Mouse (Mus musculus) myocyte (in vitro differentiated cells): ENCODE measurements at regions not wholly inside any gene's neighbourhood (a gene's known extent, or its start where the extent isn't known, plus 50 kb on each side); places are given as distances from the start of the nearest gene placed in this dataset.

Experiments used
- H3K27me3 ChIP-seq: one replicate; pipeline ENCODE4 v1.6.1; 2011; ENCODE audit not compliant: control insufficient read depth, insufficient read depth, insufficient read length
- H3K36me3 ChIP-seq: one replicate; pipeline ENCODE4 v1.6.1; 2011; ENCODE audit not compliant: control insufficient read depth, insufficient read depth
- H3K4me2 ChIP-seq: one replicate; pipeline ENCODE4 v1.6.1; 2011; ENCODE audit warnings: low read depth, control low read depth
- H3K4me3 ChIP-seq: one replicate; pipeline ENCODE4 v1.5.1; 2011; ENCODE audit warnings: mild to moderate bottlenecking, control low read depth, moderate library complexity
- H3K79me2 ChIP-seq: one replicate; pipeline ENCODE4 v1.6.1; 2011; ENCODE audit not compliant: control insufficient read depth, insufficient read depth
- H3ac ChIP-seq: one replicate; pipeline ENCODE4 v1.6.1; 2011; ENCODE audit not compliant: control insufficient read depth, insufficient read length
- CEBPB ChIP-seq: IDR thresholded peaks from 2 replicates; pipeline ENCODE4 v1.6.1; 2011; ENCODE audit warnings: mild to moderate bottlenecking, moderate library complexity; ENCODE audit not compliant: poor library complexity, insufficient read depth, severe bottlenecking
- E2F4 ChIP-seq: IDR thresholded peaks from one replicate; pipeline ENCODE4 v1.6.1; 2011; ENCODE audit warnings: mild to moderate bottlenecking, control low read depth, moderate library complexity; ENCODE audit not compliant: insufficient read depth
- MAX ChIP-seq: IDR thresholded peaks from one replicate; pipeline ENCODE4 v1.6.1; 2011; ENCODE audit warnings: low read depth, mild to moderate bottlenecking, control low read depth
- MYOD1 ChIP-seq, 3 experiments: IDR thresholded peaks; one replicate each; pipeline ENCODE4 v1.6.1; 2011; ENCODE audit warnings: control low read depth in 2 of 3, low read depth in 2 of 3, mild to moderate bottlenecking in 2 of 3, moderate library complexity in 1 of 3; ENCODE audit not compliant: insufficient read length in 2 of 3, control insufficient read depth in 1 of 3
- MYOG ChIP-seq, 3 experiments: IDR thresholded peaks; one replicate each; pipeline ENCODE4 v1.6.1; 2011; ENCODE audit warnings: control low read depth in 2 of 3, low read depth in 2 of 3, mild to moderate bottlenecking in 2 of 3; ENCODE audit not compliant: insufficient read length in 2 of 3, control insufficient read depth in 1 of 3, insufficient read depth in 1 of 3
- POLR2A ChIP-seq: IDR thresholded peaks from one replicate; pipeline ENCODE4 v1.6.1; 2011; ENCODE audit warnings: low read depth, mild to moderate bottlenecking, control low read depth, moderate library complexity; ENCODE audit not compliant: insufficient read length
- POLR2AphosphoS2 ChIP-seq: IDR thresholded peaks from one replicate; pipeline ENCODE4 v1.6.1; 2011; ENCODE audit warnings: low read depth, control low read depth; ENCODE audit not compliant: insufficient read length
- REST ChIP-seq: IDR thresholded peaks from one replicate; pipeline ENCODE4 v1.6.1; 2011; ENCODE audit warnings: mild to moderate bottlenecking, control low read depth, moderate library complexity; ENCODE audit not compliant: insufficient read depth, insufficient read length
- SRF ChIP-seq: IDR thresholded peaks from one replicate; pipeline ENCODE4 v1.6.1; 2011; ENCODE audit warnings: low read depth; ENCODE audit not compliant: control insufficient read depth, insufficient read length
- TCF12 ChIP-seq: IDR thresholded peaks from one replicate; pipeline ENCODE4 v1.6.1; 2011; ENCODE audit warnings: mild to moderate bottlenecking, control low read depth; ENCODE audit not compliant: poor library complexity, insufficient read depth, severe bottlenecking
- TCF3 ChIP-seq: IDR thresholded peaks from one replicate; pipeline ENCODE4 v1.6.1; 2011; ENCODE audit warnings: low read depth, control low read depth; ENCODE audit not compliant: insufficient read length
- USF1 ChIP-seq: IDR thresholded peaks from one replicate; pipeline ENCODE4 v1.6.1; 2011; ENCODE audit warnings: low read depth, mild to moderate bottlenecking, control low read depth, moderate library complexity

- H3K4me3 ChIP-seq: no peak overlapping the region
- TF ChIP-seq MYOD1 (IDR thresholded peaks at IDR 0.05; ENCODE audit: control insufficient read depth in 1 of 3, insufficient read length in 2 of 3, low read depth in 2 of 3): no peak
- no peak for TF ChIP-seq POLR2A
- TF ChIP-seq USF1: no peak
- no peak for TF ChIP-seq MYOG (IDR thresholded peaks at IDR 0.05; ENCODE audit: control insufficient read depth in 1 of 3, insufficient read depth in 1 of 3, insufficient read length in 2 of 3, low read depth in 2 of 3)
- no peaks in the 10 kb centered on the region for H3K79me2 ChIP-seq
- H3ac ChIP-seq: no peak overlapping the region
- H3K36me3 ChIP-seq: no peaks in the 10 kb centered on the region
- H3K27me3 ChIP-seq: no peaks in the 10 kb centered on the region
- H3K4me2 ChIP-seq: peak overlapping the region; percentile 6
Measured at GRCm38 (mm10) chr3:66400791-66401568, 104.3 kb upstream of the Veph1 start.

GRCm38 (mm10) chr3:66398214-66399150 is 101.8 kb upstream of the Veph1 start:
- Histone ChIP-seq H3ac (no peak overlapping the region), H3K4me2 (no peak overlapping the region), H3K36me3 (no peaks in the 10 kb centered on the region), H3K79me2 (no peaks in the 10 kb centered on the region), H3K4me3 (no peak overlapping the region), H3K27me3 (no peaks in the 10 kb centered on the region)
- TF ChIP-seq REST (no peak), POLR2A (no peak)

- Histone ChIP-seq H3K27me3 (no peaks in the 10 kb centered on the region), H3K36me3 (no peaks in the 10 kb centered on the region), H3K79me2 (no peaks in the 10 kb centered on the region), H3ac (no peak overlapping the region), H3K4me2 (no peak overlapping the region), H3K4me3 (no peak overlapping the region)
- TF ChIP-seq POLR2AphosphoS2: no peak
- TF ChIP-seq MYOD1 (IDR thresholded peaks at IDR 0.05; ENCODE audit: control insufficient read depth in 1 of 3, insufficient read length in 2 of 3, low read depth in 2 of 3): no peak
- TF ChIP-seq TCF3: no peak
- TF ChIP-seq REST: no peak
- no peak for TF ChIP-seq E2F4
- TF ChIP-seq CEBPB: no peak
- TF ChIP-seq POLR2A: no peak
- no peak for TF ChIP-seq MYOG (IDR thresholded peaks at IDR 0.05; ENCODE audit: control insufficient read depth in 1 of 3, insufficient read depth in 1 of 3, insufficient read length in 2 of 3, low read depth in 2 of 3)
- TF ChIP-seq USF1: no peak
- TF ChIP-seq MAX: no peak
- no peak for TF ChIP-seq TCF12
Measured at GRCm38 (mm10) chr3:66375088-66375910, 78.7 kb upstream of the Veph1 start.

- no peak overlapping the region for H3K4me3 ChIP-seq
- TF ChIP-seq MAX: no peak
- TF ChIP-seq SRF: no peak
- TF ChIP-seq E2F4: no peak
- TF ChIP-seq TCF3: no peak
- no peak for TF ChIP-seq MYOG (IDR thresholded peaks at IDR 0.05; ENCODE audit: control insufficient read depth in 1 of 3, insufficient read depth in 1 of 3, insufficient read length in 2 of 3, low read depth in 2 of 3)
- no peak for TF ChIP-seq USF1
- no peak for TF ChIP-seq TCF12
- no peak for TF ChIP-seq REST
- no peak for TF ChIP-seq MYOD1 (IDR thresholded peaks at IDR 0.05; ENCODE audit: control insufficient read depth in 1 of 3, insufficient read length in 2 of 3, low read depth in 2 of 3)
- H3K4me2 ChIP-seq: no peak overlapping the region
- no peak overlapping the region for H3ac ChIP-seq
- H3K79me2 ChIP-seq: no peaks in the 10 kb centered on the region
- no peaks in the 10 kb centered on the region for H3K36me3 ChIP-seq
- no peaks in the 10 kb centered on the region for H3K27me3 ChIP-seq
Measured at GRCm38 (mm10) chr3:66374603-66375002, 78.0 kb upstream of the Veph1 start.

GRCm38 (mm10) chr3:66373807-66374575 is 77.4 kb upstream of the Veph1 start:
- H3K36me3 ChIP-seq: no peaks in the 10 kb centered on the region
- no peak overlapping the region for H3ac ChIP-seq
- H3K27me3 ChIP-seq: no peaks in the 10 kb centered on the region
- H3K4me3 ChIP-seq: no peak overlapping the region
- TF ChIP-seq USF1: no peak
- TF ChIP-seq REST: no peak
- no peak overlapping the region for H3K4me2 ChIP-seq
- H3K79me2 ChIP-seq: no peaks in the 10 kb centered on the region
